Mouse (Mus musculus): ENCODE measurements around the gene Gpatch3. TPM values are rescaled to one million over a fixed set of nuclear protein-coding genes. Genes with fewer than 3 reads are reported as not detected.

Gpatch3 gene
- polyA plus RNA-seq, 1 experiment: 7.9 TPM

DNA sequence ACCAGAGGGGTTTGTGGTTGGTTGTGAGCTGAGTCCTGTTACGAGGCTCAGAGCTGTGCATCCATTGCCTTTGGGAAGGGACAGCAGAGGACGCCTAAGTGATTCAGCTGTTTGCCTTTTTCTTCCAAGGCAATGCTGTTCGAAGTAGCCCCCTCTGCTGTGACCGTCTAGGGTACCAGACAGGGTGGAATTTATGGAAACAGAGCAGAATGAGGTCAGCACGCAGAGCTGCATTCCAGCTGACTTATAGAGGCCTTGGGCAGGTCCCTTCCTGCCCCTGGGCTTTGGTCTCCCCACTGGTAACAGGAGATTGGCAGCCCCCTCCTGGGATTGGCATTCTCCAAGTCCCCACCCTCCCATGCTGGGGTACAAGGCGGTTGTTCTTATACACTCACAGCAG, 30.3 kb downstream of the Gpatch3 start:
- WGBS: 92% methylated on average over 6 of the region's 6 CpGs
- no peak overlapping the region for H3K4me3 ChIP-seq (ENCODE audit: control insufficient read depth, insufficient read depth, low read length)
- peaks cover 5% of the 10 kb centered on the region for H3K4me1 ChIP-seq (replicated peaks; ENCODE audit: control insufficient read depth, insufficient read depth, low read length)
- H3K27ac ChIP-seq (ENCODE audit: control insufficient read depth, insufficient read depth, low read length): no peak overlapping the region
- no peak for DNase-seq
- peaks cover 37% of the 10 kb centered on the region for H3K36me3 ChIP-seq (ENCODE audit: control insufficient read depth, insufficient read depth, low read length)
- TF ChIP-seq POLR2A (IDR thresholded peaks at IDR 0.05; ENCODE audit: control insufficient read depth, extremely low read depth, insufficient read depth, low read length, poor library complexity) (no peak), CTCF (IDR thresholded peaks at IDR 0.05; ENCODE audit: borderline replicate concordance, control insufficient read depth, extremely low read depth, insufficient read depth, low read length, poor library complexity) (no peak)
- H3K27me3 ChIP-seq (ENCODE audit: control insufficient read depth, insufficient read depth, low read length): peaks cover 4% of the 10 kb centered on the region; the same call in 1 of the 2 replicates

DNA sequence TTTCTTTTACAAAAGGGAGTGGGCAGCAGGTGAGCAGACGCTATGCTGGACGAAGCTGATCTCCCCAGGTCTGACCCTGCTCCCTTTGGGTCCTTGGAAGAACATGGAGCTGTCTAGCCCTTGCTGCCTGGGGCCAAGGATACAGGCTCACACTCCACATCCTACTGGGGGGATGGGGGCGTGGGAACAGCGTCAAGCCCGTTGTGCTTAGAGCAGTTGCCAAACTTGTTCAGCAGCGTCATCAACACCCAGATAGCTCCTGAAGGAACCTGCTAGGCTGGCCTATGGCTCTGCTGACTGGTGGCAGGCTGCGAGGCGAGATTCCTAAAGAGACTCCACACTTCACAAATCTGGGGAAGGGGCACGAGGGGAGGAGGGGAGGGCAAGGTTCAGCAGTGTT, 30.8 kb downstream of the Gpatch3 start:
- H3K27me3 ChIP-seq (ENCODE audit: control insufficient read depth, insufficient read depth, low read length): no peaks in the 10 kb centered on the region
- H3K27ac ChIP-seq (ENCODE audit: control insufficient read depth, insufficient read depth, low read length): no peak overlapping the region
- 87% methylated on average over 9 of the region's 9 CpGs for WGBS
- H3K4me1 ChIP-seq (replicated peaks; ENCODE audit: control insufficient read depth, insufficient read depth, low read length): no peaks in the 10 kb centered on the region
- TF ChIP-seq POLR2A (IDR thresholded peaks at IDR 0.05; ENCODE audit: control insufficient read depth, extremely low read depth, insufficient read depth, low read length, poor library complexity) (no peak), CTCF (IDR thresholded peaks at IDR 0.05; ENCODE audit: borderline replicate concordance, control insufficient read depth, extremely low read depth, insufficient read depth, low read length, poor library complexity) (no peak)
- H3K36me3 ChIP-seq (ENCODE audit: control insufficient read depth, insufficient read depth, low read length): peaks cover 37% of the 10 kb centered on the region
- no peak overlapping the region for H3K4me3 ChIP-seq (ENCODE audit: control insufficient read depth, insufficient read depth, low read length)
- DNase-seq: no peak

DNA sequence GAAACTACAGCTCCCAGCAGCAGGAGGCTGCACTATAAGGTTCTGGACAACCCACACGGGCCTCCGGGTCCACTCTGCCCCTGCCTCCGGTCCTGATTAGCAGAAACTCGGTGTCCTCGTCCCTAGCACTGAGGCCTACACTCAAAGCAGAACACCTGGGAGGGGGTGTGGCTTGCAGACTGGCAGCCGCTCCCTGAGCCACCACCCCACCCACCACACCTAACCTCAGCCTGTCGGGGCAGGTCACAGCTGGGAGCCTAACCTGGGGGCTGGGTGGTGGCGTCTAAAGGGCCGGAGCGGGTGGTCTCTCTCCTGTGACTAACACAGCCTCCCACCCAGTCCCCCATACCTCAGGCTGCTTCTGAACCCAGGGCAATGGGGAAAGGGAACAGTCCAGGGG, 32.7 kb downstream of the Gpatch3 start:
- H3K27ac ChIP-seq (ENCODE audit: control insufficient read depth, insufficient read depth, low read length): no peak overlapping the region
- TF ChIP-seq CTCF (IDR thresholded peaks at IDR 0.05; ENCODE audit: borderline replicate concordance, control insufficient read depth, extremely low read depth, insufficient read depth, low read length, poor library complexity) (no peak), POLR2A (IDR thresholded peaks at IDR 0.05; ENCODE audit: control insufficient read depth, extremely low read depth, insufficient read depth, low read length, poor library complexity) (no peak)
- no peak overlapping the region for H3K4me3 ChIP-seq (ENCODE audit: control insufficient read depth, insufficient read depth, low read length)
- no peaks in the 10 kb centered on the region for H3K27me3 ChIP-seq (ENCODE audit: control insufficient read depth, insufficient read depth, low read length)
- no peak for DNase-seq
- H3K36me3 ChIP-seq (ENCODE audit: control insufficient read depth, insufficient read depth, low read length): peaks cover 44% of the 10 kb centered on the region
- no peaks in the 10 kb centered on the region for H3K4me1 ChIP-seq (replicated peaks; ENCODE audit: control insufficient read depth, insufficient read depth, low read length)
- 87% methylated on average over 10 of the region's 10 CpGs for WGBS

DNA sequence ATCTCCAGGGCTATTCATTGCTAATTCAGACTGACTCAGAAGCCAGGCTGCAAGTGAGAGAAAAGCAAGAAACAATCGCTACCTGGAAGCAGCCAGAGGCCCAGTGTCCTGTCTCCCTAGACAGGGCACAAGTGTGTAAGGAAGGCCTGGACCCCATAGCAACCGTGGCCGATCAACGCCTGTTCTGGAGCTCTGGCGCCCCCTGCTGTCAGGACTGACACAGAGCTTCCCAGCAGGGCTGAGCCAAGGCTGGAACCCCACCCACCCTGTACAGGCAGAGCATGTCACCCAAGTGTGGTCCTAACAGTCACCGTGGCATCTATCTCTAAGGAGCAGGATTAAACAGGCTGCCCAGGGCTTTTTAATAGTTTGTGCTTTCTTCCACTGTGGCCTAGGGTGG, 35.2 kb downstream of the Gpatch3 start:
- TF ChIP-seq POLR2A (IDR thresholded peaks at IDR 0.05; ENCODE audit: control insufficient read depth, extremely low read depth, insufficient read depth, low read length, poor library complexity) (no peak), CTCF (IDR thresholded peaks at IDR 0.05; ENCODE audit: borderline replicate concordance, control insufficient read depth, extremely low read depth, insufficient read depth, low read length, poor library complexity) (peak; percentile 91; the same call in 1 of the 2 replicates)
- WGBS: 26% methylated on average over 6 of the region's 6 CpGs
- no peak overlapping the region for H3K27ac ChIP-seq (ENCODE audit: control insufficient read depth, insufficient read depth, low read length)
- peaks cover 46% of the 10 kb centered on the region for H3K36me3 ChIP-seq (ENCODE audit: control insufficient read depth, insufficient read depth, low read length)
- no peaks in the 10 kb centered on the region for H3K4me1 ChIP-seq (replicated peaks; ENCODE audit: control insufficient read depth, insufficient read depth, low read length)
- H3K27me3 ChIP-seq (ENCODE audit: control insufficient read depth, insufficient read depth, low read length): no peaks in the 10 kb centered on the region
- peak; percentile 84 for DNase-seq
- no peak overlapping the region for H3K4me3 ChIP-seq (ENCODE audit: control insufficient read depth, insufficient read depth, low read length)

DNA sequence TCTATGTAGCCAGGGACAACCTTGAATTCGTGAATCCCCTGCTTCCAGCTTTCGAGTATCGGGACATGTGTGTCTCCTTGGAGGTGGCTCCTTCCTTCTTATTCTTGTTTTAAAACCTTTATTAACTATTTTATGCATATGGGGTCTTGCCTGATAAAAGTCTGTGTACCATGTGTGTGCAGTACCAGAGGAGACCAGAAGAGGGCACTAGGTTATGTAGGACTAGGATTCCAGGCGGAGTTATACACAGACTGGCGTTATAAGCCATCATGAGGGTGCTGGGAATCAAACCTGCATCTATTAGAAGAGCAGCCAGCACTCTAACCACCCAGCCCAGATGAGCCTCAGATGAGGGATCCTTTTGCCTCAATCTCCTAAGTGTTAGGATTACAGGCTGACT, 37.3 kb downstream of the Gpatch3 start:
- no peak overlapping the region for H3K4me3 ChIP-seq (ENCODE audit: control insufficient read depth, insufficient read depth, low read length)
- WGBS: 97% methylated on average over 5 of the region's 5 CpGs
- no peak for TF ChIP-seq POLR2A (IDR thresholded peaks at IDR 0.05; ENCODE audit: control insufficient read depth, extremely low read depth, insufficient read depth, low read length, poor library complexity)
- no peak for TF ChIP-seq CTCF (IDR thresholded peaks at IDR 0.05; ENCODE audit: borderline replicate concordance, control insufficient read depth, extremely low read depth, insufficient read depth, low read length, poor library complexity)
- no peak for DNase-seq
- H3K27me3 ChIP-seq (ENCODE audit: control insufficient read depth, insufficient read depth, low read length): no peaks in the 10 kb centered on the region
- no peak overlapping the region for H3K27ac ChIP-seq (ENCODE audit: control insufficient read depth, insufficient read depth, low read length)
- peaks cover 43% of the 10 kb centered on the region for H3K36me3 ChIP-seq (ENCODE audit: control insufficient read depth, insufficient read depth, low read length)
- no peaks in the 10 kb centered on the region for H3K4me1 ChIP-seq (replicated peaks; ENCODE audit: control insufficient read depth, insufficient read depth, low read length)

DNA sequence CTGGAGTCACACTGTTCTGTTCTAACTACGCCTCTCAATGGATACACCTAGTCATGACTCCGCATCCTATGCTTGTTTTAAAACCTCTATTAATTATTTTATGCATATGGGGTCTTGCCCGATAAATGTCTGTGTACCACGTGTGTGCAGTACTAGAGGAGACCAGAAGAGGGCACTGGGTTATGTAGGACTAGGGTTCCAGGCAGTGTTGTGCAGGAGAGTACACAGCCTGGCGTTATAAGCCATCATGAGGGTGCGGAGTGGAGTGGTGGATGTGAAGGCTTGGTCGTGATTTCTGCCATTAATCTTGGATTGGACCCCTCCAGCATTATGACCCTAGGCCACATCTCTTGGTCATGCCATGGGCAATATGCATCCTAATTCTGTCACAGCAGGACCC, 37.9 kb downstream of the Gpatch3 start:
- 99% methylated on average over 7 of the region's 7 CpGs for WGBS
- Histone ChIP-seq H3K4me1 (replicated peaks; ENCODE audit: control insufficient read depth, insufficient read depth, low read length) (no peaks in the 10 kb centered on the region), H3K4me3 (ENCODE audit: control insufficient read depth, insufficient read depth, low read length) (no peak overlapping the region), H3K36me3 (ENCODE audit: control insufficient read depth, insufficient read depth, low read length) (peaks cover 38% of the 10 kb centered on the region), H3K27me3 (ENCODE audit: control insufficient read depth, insufficient read depth, low read length) (no peaks in the 10 kb centered on the region), H3K27ac (ENCODE audit: control insufficient read depth, insufficient read depth, low read length) (no peak overlapping the region)
- no peak for DNase-seq
- no peak for TF ChIP-seq CTCF (IDR thresholded peaks at IDR 0.05; ENCODE audit: borderline replicate concordance, control insufficient read depth, extremely low read depth, insufficient read depth, low read length, poor library complexity)
- TF ChIP-seq POLR2A (IDR thresholded peaks at IDR 0.05; ENCODE audit: control insufficient read depth, extremely low read depth, insufficient read depth, low read length, poor library complexity): no peak

DNA sequence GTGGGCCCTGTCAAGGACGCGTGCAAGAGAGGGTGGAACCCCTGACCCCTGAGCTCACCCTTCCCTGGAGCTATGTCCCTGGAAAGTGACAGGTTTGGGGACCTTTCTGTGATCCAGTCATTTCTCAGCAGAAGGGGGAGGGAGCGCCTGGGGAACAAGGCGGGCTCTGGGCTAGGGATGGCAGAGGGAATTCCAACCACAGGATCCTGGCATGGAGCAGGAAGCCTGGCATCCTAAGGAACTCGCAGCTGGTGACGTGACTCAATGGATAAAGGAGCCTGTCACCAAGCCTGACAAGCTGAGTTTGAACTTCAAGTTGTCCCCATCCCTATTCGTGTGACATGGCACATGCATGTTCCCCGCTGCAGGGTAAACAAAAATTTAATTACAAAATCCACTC, 38.5 kb downstream of the Gpatch3 start:
- TF ChIP-seq CTCF (IDR thresholded peaks at IDR 0.05; ENCODE audit: borderline replicate concordance, control insufficient read depth, extremely low read depth, insufficient read depth, low read length, poor library complexity): no peak
- TF ChIP-seq POLR2A (IDR thresholded peaks at IDR 0.05; ENCODE audit: control insufficient read depth, extremely low read depth, insufficient read depth, low read length, poor library complexity): no peak
- no peaks in the 10 kb centered on the region for H3K4me1 ChIP-seq (replicated peaks; ENCODE audit: control insufficient read depth, insufficient read depth, low read length)

More for the DNA sequence above, 38.5 kb downstream of the Gpatch3 start:
- no peak for DNase-seq
- WGBS: 99% methylated on average over 8 of the region's 8 CpGs
- Histone ChIP-seq H3K27ac (ENCODE audit: control insufficient read depth, insufficient read depth, low read length) (no peak overlapping the region), H3K4me3 (ENCODE audit: control insufficient read depth, insufficient read depth, low read length) (no peak overlapping the region), H3K36me3 (ENCODE audit: control insufficient read depth, insufficient read depth, low read length) (peaks cover 32% of the 10 kb centered on the region), H3K27me3 (ENCODE audit: control insufficient read depth, insufficient read depth, low read length) (no peaks in the 10 kb centered on the region)
